Mouse (Mus musculus): ENCODE measurements around the gene Galntl5.

DNA sequence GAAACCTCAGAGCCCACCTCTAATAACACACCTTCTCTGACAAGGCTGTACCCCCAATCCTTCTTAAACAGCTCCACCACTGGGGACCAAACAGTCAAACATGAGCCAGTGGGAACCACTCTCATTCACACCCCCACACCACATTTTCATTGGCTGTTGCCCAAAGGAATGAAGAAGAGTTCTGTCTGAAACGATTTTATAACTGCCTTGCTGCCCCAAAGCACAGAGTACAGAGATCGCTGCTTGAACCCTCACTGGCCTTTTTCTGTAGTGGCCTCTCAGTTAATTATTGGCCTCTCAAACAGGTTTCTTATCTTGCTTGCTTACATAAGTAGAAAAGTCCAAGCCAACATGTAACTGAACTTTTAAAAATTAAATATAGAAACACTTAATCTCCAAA, 71.2 kb downstream of the Galntl5 start:
- TF ChIP-seq POLR2A (IDR thresholded peaks at IDR 0.05; ENCODE audit: insufficient read depth, low read depth, low read length) (no peak), EP300 (IDR thresholded peaks at IDR 0.05; ENCODE audit: insufficient read depth, low read depth, low read length) (no peak), CTCF (IDR thresholded peaks at IDR 0.05) (no peak)
